Mouse (Mus musculus) intestine, embryonic 14.5 days (tissue): ENCODE measurements around the gene Med25. TPM values are rescaled to one million over a fixed set of nuclear protein-coding genes. Genes with fewer than 3 reads are reported as not detected.
A peak's percentile ranks its signal among the peaks of the same experiment; 100 is the strongest.

ENCODE experiments used
- ATAC-seq: fragments of 200-750 bp; cut with Nextera tagmentation; replicated peaks from 2 replicates; pipeline ENCODE4 v1.8.0; 2017; ENCODE audit warnings: low read depth, moderate number of reproducible peaks, moderate TSS enrichment, moderate library complexity; ENCODE audit not compliant: low FRiP score, low TSS enrichment
- DNase-seq: peaks from one replicate; pipeline ENCODE4 v3.0.0-alpha.2; 2018; ENCODE audit warnings: low spot score
- H3K27ac ChIP-seq: fragments of 300-500 bp; sonication (generic); 2 replicates; pipeline ENCODE4 v1.5.1; 2014; ENCODE audit warnings: low read depth, mild to moderate bottlenecking, control low read depth
- H3K27me3 ChIP-seq: fragments of 300-500 bp; sonication (generic); replicated peaks from 2 replicates; pipeline ENCODE4 v1.6.1; 2014; ENCODE audit warnings: low read length, control low read depth; ENCODE audit not compliant: control insufficient read depth, insufficient read depth
- H3K36me3 ChIP-seq: fragments of 300-500 bp; sonication (generic); 2 replicates; pipeline ENCODE4 v1.6.1; 2014; ENCODE audit warnings: low read length, control low read depth; ENCODE audit not compliant: control insufficient read depth, insufficient read depth
- H3K4me1 ChIP-seq: fragments of 300-500 bp; sonication (generic); replicated peaks from 2 replicates; pipeline ENCODE4 v1.6.1; 2014; ENCODE audit warnings: low read length, control low read depth, mixed read lengths; ENCODE audit not compliant: control insufficient read depth, insufficient read depth
- H3K4me2 ChIP-seq: fragments of 300-500 bp; sonication (generic); 2 replicates; pipeline ENCODE4 v1.6.1; 2014; ENCODE audit warnings: low read length
- H3K4me3 ChIP-seq: fragments of 300-500 bp; sonication (generic); 2 replicates; pipeline ENCODE4 v1.5.1; 2014; ENCODE audit warnings: low read depth, low read length, control low read depth, mixed read lengths
- H3K9ac ChIP-seq: fragments of 300-500 bp; sonication (generic); 2 replicates; pipeline ENCODE4 v1.6.1; 2014; ENCODE audit warnings: mild to moderate bottlenecking, low read length
- H3K9me3 ChIP-seq: fragments of 300-500 bp; sonication (generic); 2 replicates; pipeline ENCODE4 v1.6.1; 2016; ENCODE audit warnings: low read length, control low read depth; ENCODE audit not compliant: control insufficient read depth
- WGBS: fragments of 180-500 bp; shearing (Covaris S2); extraction: QIAGEN DNeasy Blood & Tissue Kit; methylation state at CpG from one replicate; pipeline ENCODE4 v1.1.7; 2014; 5-methylcytosine and 5-hydroxymethylcytosine counted together
- polyA plus RNA-seq: library from polyadenylated mRNA; unstranded; fragments of >200 nt; fragmentation: Nextera tagmentation; extraction: Ambion mirVana; gene quantifications from 2 replicates; pipeline ENCODE4 v1.2.1, GENCODE M21; 2014

The Med25 gene
- polyA plus RNA-seq, 1 experiment from 2014 or later, result 75.8 TPM

- ATAC-seq, result no peak
Observed at GRCm38 (mm10) chr7:44896499-44896898, 4.0 kb upstream of the Med25 start.

GRCm38 (mm10) chr7:44895593-44896434, 3.3 kb upstream of the Med25 start, which contains the start of gene Fuz:
Fuz (plus strand) TSS chr7:44896079.
- Histone ChIP-seq H3K4me2 (peak within 1 kb of the TSS; percentile 71), H3K27ac (peak within 1 kb of the TSS; percentile 74), H3K36me3 (peaks cover 21% of the 10 kb centered on the region), H3K4me1 (peaks cover 29% of the 10 kb centered on the region), H3K9me3 (no peaks in the 10 kb centered on the region), H3K4me3 (peak within 1 kb of the TSS; percentile 64), H3K9ac (peak within 1 kb of the TSS; percentile 71), H3K27me3 (no peaks in the 10 kb centered on the region)
- WGBS, result 2% methylated on average over 34 of the region's 34 CpGs
- ATAC-seq (peak; percentile 44), DNase-seq (peak; percentile 92)

More at GRCm38 (mm10) chr7:44896499-44896898, 4.0 kb upstream of the Med25 start:
- WGBS, result 43% methylated on average over 10 of the region's 10 CpGs
- Histone ChIP-seq H3K4me3 (peak overlapping the region; percentile 64), H3K4me2 (peak overlapping the region; percentile 71), H3K27me3 (no peaks in the 10 kb centered on the region), H3K27ac (peak overlapping the region; percentile 74), H3K36me3 (peaks cover 23% of the 10 kb centered on the region), H3K9me3 (no peaks in the 10 kb centered on the region), H3K9ac (peak overlapping the region; percentile 71), H3K4me1 (peaks cover 26% of the 10 kb centered on the region)
- DNase-seq, result no peak

- peak; percentile 55 for DNase-seq
- Histone ChIP-seq H3K36me3 (peaks cover 19% of the 10 kb centered on the region), H3K4me2 (peak overlapping the region; percentile 71), H3K27ac (peak overlapping the region; percentile 74), H3K4me3 (peak overlapping the region; percentile 64), H3K27me3 (no peaks in the 10 kb centered on the region), H3K9me3 (no peaks in the 10 kb centered on the region), H3K9ac (no peak overlapping the region), H3K4me1 (peaks cover 29% of the 10 kb centered on the region)
- 67% methylated on average over 7 of the region's 7 CpGs for WGBS
- ATAC-seq, result no peak
Observed at GRCm38 (mm10) chr7:44895206-44895592, 2.7 kb upstream of the Med25 start.

- ATAC-seq (no peak), DNase-seq (no peak)
- peaks cover 15% of the 10 kb centered on the region for H3K36me3 ChIP-seq
- no peak overlapping the region for H3K4me3 ChIP-seq
- H3K9me3 ChIP-seq, result no peaks in the 10 kb centered on the region
- H3K4me1 ChIP-seq, result peaks cover 29% of the 10 kb centered on the region
- no peak overlapping the region for H3K9ac ChIP-seq
- H3K27ac ChIP-seq, result no peak overlapping the region
- WGBS, result 90% methylated on average over 3 of the region's 3 CpGs
- H3K4me2 ChIP-seq, result no peak overlapping the region
- H3K27me3 ChIP-seq, result no peaks in the 10 kb centered on the region
Observed at GRCm38 (mm10) chr7:44894175-44894574, 1.7 kb upstream of the Med25 start.

GRCm38 (mm10) chr7:44893197-44893596, 685 bp upstream of the Med25 start:
- ATAC-seq (no peak), DNase-seq (no peak)
- Histone ChIP-seq H3K9ac (peak overlapping the region; percentile 37; the same call in 1 of the 2 replicates), H3K4me3 (peak overlapping the region; percentile 91), H3K36me3 (peaks cover 18% of the 10 kb centered on the region), H3K27me3 (no peaks in the 10 kb centered on the region), H3K4me1 (peaks cover 29% of the 10 kb centered on the region), H3K4me2 (peak overlapping the region; percentile 90), H3K27ac (peak overlapping the region; percentile 99), H3K9me3 (no peaks in the 10 kb centered on the region)
- WGBS, result 24% methylated on average over 8 of the region's 8 CpGs

- Histone ChIP-seq H3K4me3 (peak overlapping the region; percentile 91), H3K36me3 (peaks cover 28% of the 10 kb centered on the region), H3K4me2 (peak overlapping the region; percentile 90), H3K27ac (peak overlapping the region; percentile 99), H3K9me3 (no peaks in the 10 kb centered on the region), H3K27me3 (no peaks in the 10 kb centered on the region), H3K4me1 (peaks cover 23% of the 10 kb centered on the region), H3K9ac (peak overlapping the region; percentile 95)
- 18% methylated on average over 6 of the region's 6 CpGs for WGBS
- no peak for ATAC-seq
- DNase-seq, result no peak
Observed at GRCm38 (mm10) chr7:44891611-44892010, 901 bp downstream of the Med25 start.

- H3K4me2 ChIP-seq, result peak overlapping the region; percentile 12; the same call in 1 of the 2 replicates
- no peaks in the 10 kb centered on the region for H3K9me3 ChIP-seq
- DNase-seq, result no peak
- 91% methylated on average over 4 of the region's 4 CpGs for WGBS
- H3K9ac ChIP-seq, result no peak overlapping the region
- H3K4me3 ChIP-seq, result no peak overlapping the region
- H3K27ac ChIP-seq, result no peak overlapping the region
- H3K36me3 ChIP-seq, result peaks cover 37% of the 10 kb centered on the region
- no peak for ATAC-seq
- H3K27me3 ChIP-seq, result no peaks in the 10 kb centered on the region
- H3K4me1 ChIP-seq, result peaks cover 21% of the 10 kb centered on the region
Observed at GRCm38 (mm10) chr7:44890737-44891136, 1.8 kb downstream of the Med25 start.

- H3K4me3 ChIP-seq, result no peak overlapping the region
- H3K27ac ChIP-seq, result no peak overlapping the region
- H3K9ac ChIP-seq, result no peak overlapping the region
- H3K27me3 ChIP-seq, result no peaks in the 10 kb centered on the region
- no peak overlapping the region for H3K4me2 ChIP-seq
- peaks cover 19% of the 10 kb centered on the region for H3K4me1 ChIP-seq
- ATAC-seq (no peak), DNase-seq (no peak)
- H3K9me3 ChIP-seq, result no peaks in the 10 kb centered on the region
- WGBS, result 85% methylated on average over 6 of the region's 7 CpGs
- peaks cover 40% of the 10 kb centered on the region for H3K36me3 ChIP-seq
Observed at GRCm38 (mm10) chr7:44890180-44890579, 2.3 kb downstream of the Med25 start.
